In genomic region chr17:9287682-9288081, GRCm38 (mm10) we compare ENCODE assay signal across 27 mouse cellular contexts.
A peak's percentile ranks its signal among the peaks of the same experiment; 100 is the strongest.
DNase-seq lines count a peak whose midpoint lies in the region; ATAC-seq lines count a peak whose summit lies in the region.
"Had no signal": no experiment of that assay in that cellular context is flagged by ENCODE, and none has a peak within 500 bp of the region (broad histone marks: within the 10 kb centered on the region; RNA-seq: fewer than 3 reads in every experiment).

No protein-coding gene starts in this region.

- no peak overlapping the region for H3K27ac ChIP-seq in forebrain, embryonic 15.5 days (replicated peaks)
- H3K27ac ChIP-seq in forebrain, embryonic 14.5 days (ENCODE audit: low read depth, low read length), result no peak overlapping the region
- no peak overlapping the region for H3K27ac ChIP-seq in hindbrain, embryonic 15.5 days (replicated peaks)
- H3K27ac ChIP-seq in hindbrain, embryonic 13.5 days, result no peak overlapping the region
- H3K27ac ChIP-seq in midbrain, embryonic 14.5 days (replicated peaks; ENCODE audit: low read depth, low read length), result no peak overlapping the region; the same call in 1 of the 2 replicates
- no peak overlapping the region for H3K27ac ChIP-seq in midbrain, embryonic 11.5 days (ENCODE audit: low read depth, low read length)
- H3K27ac ChIP-seq: forebrain, embryonic 12.5 days; intestine, embryonic 15.5 days; left cerebral cortex, adult 2 months; limb, embryonic 13.5 days; liver, embryonic 13.5 days; lung, embryonic 15.5 days; macrophage; midbrain, embryonic 12.5 days; stomach, postnatal 0 days had no signal

- no peaks in the 10 kb centered on the region for H3K9me3 ChIP-seq in forebrain, embryonic 15.5 days
- H3K9me3 ChIP-seq in forebrain, embryonic 14.5 days (replicated peaks; ENCODE audit: control insufficient read depth, low read length), result no peaks in the 10 kb centered on the region
- no peaks in the 10 kb centered on the region for H3K9me3 ChIP-seq in hindbrain, embryonic 15.5 days
- no peaks in the 10 kb centered on the region for H3K9me3 ChIP-seq in hindbrain, embryonic 13.5 days
- H3K9me3 ChIP-seq in midbrain, embryonic 14.5 days (ENCODE audit: control insufficient read depth, low read length), result no peaks in the 10 kb centered on the region
- H3K9me3 ChIP-seq in midbrain, embryonic 11.5 days (ENCODE audit: control insufficient read depth, low read length), result no peaks in the 10 kb centered on the region
- H3K9me3 ChIP-seq: forebrain, embryonic 12.5 days; intestine, embryonic 15.5 days; limb, embryonic 13.5 days; liver, embryonic 13.5 days; lung, embryonic 15.5 days; midbrain, embryonic 12.5 days had no signal

- 65% methylated on average over 9 of the region's 9 CpGs for WGBS in forebrain, embryonic 15.5 days
- 78% methylated on average over 9 of the region's 9 CpGs for WGBS in forebrain, embryonic 14.5 days
- 51% methylated on average over 9 of the region's 9 CpGs for WGBS in hindbrain, embryonic 15.5 days
- WGBS in hindbrain, embryonic 13.5 days, result 60% methylated on average over 9 of the region's 9 CpGs
- WGBS in midbrain, embryonic 14.5 days, result 75% methylated on average over 9 of the region's 9 CpGs
- WGBS in midbrain, embryonic 11.5 days, result 76% methylated on average over 9 of the region's 9 CpGs

- H3K36me3 ChIP-seq in forebrain, embryonic 15.5 days, result no peaks in the 10 kb centered on the region
- no peaks in the 10 kb centered on the region for H3K36me3 ChIP-seq in forebrain, embryonic 14.5 days (ENCODE audit: control insufficient read depth, insufficient read depth, low read length)
- H3K36me3 ChIP-seq in hindbrain, embryonic 15.5 days, result no peaks in the 10 kb centered on the region
- no peaks in the 10 kb centered on the region for H3K36me3 ChIP-seq in hindbrain, embryonic 13.5 days
- H3K36me3 ChIP-seq in midbrain, embryonic 14.5 days (ENCODE audit: control insufficient read depth, insufficient read depth, low read length), result no peaks in the 10 kb centered on the region
- no peaks in the 10 kb centered on the region for H3K36me3 ChIP-seq in midbrain, embryonic 11.5 days (ENCODE audit: control insufficient read depth, insufficient read depth, low read length)
- H3K36me3 ChIP-seq: forebrain, embryonic 12.5 days; intestine, embryonic 15.5 days; limb, embryonic 13.5 days; liver, embryonic 13.5 days; lung, embryonic 15.5 days; midbrain, embryonic 12.5 days had no signal

- no peak for DNase-seq in forebrain, embryonic 14.5 days (ENCODE audit: low spot score)
- peak; percentile 23 for DNase-seq in midbrain, embryonic 14.5 days
- DNase-seq in midbrain, embryonic 11.5 days (ENCODE audit: low spot score, missing footprints), result no peak
- DNase-seq in brain, adult 2 months (ENCODE audit: low read depth, low spot score), result peak; percentile 75
- no peak for DNase-seq in yolk sac, embryonic 10.5 days (ENCODE audit: low spot score)
- DNase-seq: adrenal gland, postnatal 14 days; cerebellum, adult 11-12 months; cerebellum, postnatal 25 days; embryo, embryonic 11 days; gastrocnemius, postnatal 10 days; heart, postnatal 36 days; kidney, adult 9 months; kidney, postnatal 25 days; liver, embryonic 13.5 days had no signal

- no peak overlapping the region for H3K9ac ChIP-seq in forebrain, embryonic 15.5 days (replicated peaks)
- H3K9ac ChIP-seq in forebrain, embryonic 14.5 days (ENCODE audit: low read length), result no peak overlapping the region
- H3K9ac ChIP-seq in hindbrain, embryonic 15.5 days, result no peak overlapping the region
- H3K9ac ChIP-seq in hindbrain, embryonic 13.5 days, result no peak overlapping the region
- H3K9ac ChIP-seq in midbrain, embryonic 14.5 days (replicated peaks; ENCODE audit: low read length), result no peak overlapping the region
- no peak overlapping the region for H3K9ac ChIP-seq in midbrain, embryonic 11.5 days (ENCODE audit: low read length)
- H3K9ac ChIP-seq: forebrain, embryonic 12.5 days; intestine, embryonic 15.5 days; limb, embryonic 13.5 days; liver, embryonic 13.5 days; lung, embryonic 15.5 days; midbrain, embryonic 12.5 days had no signal

- no peak overlapping the region for H3K4me3 ChIP-seq in forebrain, embryonic 15.5 days
- H3K4me3 ChIP-seq in forebrain, embryonic 14.5 days (ENCODE audit: low read depth, low read length), result no peak overlapping the region
- H3K4me3 ChIP-seq in hindbrain, embryonic 15.5 days, result no peak overlapping the region
- H3K4me3 ChIP-seq in hindbrain, embryonic 13.5 days, result no peak overlapping the region
- H3K4me3 ChIP-seq in midbrain, embryonic 14.5 days (replicated peaks; ENCODE audit: low read depth, low read length), result no peak overlapping the region
- H3K4me3 ChIP-seq in midbrain, embryonic 11.5 days (ENCODE audit: low read depth, low read length), result no peak overlapping the region
- H3K4me3 ChIP-seq: forebrain, embryonic 12.5 days; intestine, embryonic 15.5 days; left cerebral cortex, adult 2 months; limb, embryonic 13.5 days; liver, embryonic 13.5 days; lung, embryonic 15.5 days; midbrain, embryonic 12.5 days had no signal

- peaks cover 8% of the 10 kb centered on the region; the same call in 1 of the 2 replicates for H3K4me1 ChIP-seq in forebrain, embryonic 15.5 days
- no peaks in the 10 kb centered on the region for H3K4me1 ChIP-seq in forebrain, embryonic 14.5 days (ENCODE audit: control insufficient read depth, insufficient read depth, low read length)
- peaks cover 4% of the 10 kb centered on the region; the same call in 1 of the 2 replicates for H3K4me1 ChIP-seq in hindbrain, embryonic 15.5 days (replicated peaks)
- peaks cover 4% of the 10 kb centered on the region for H3K4me1 ChIP-seq in hindbrain, embryonic 13.5 days (replicated peaks)
- no peaks in the 10 kb centered on the region for H3K4me1 ChIP-seq in midbrain, embryonic 14.5 days (ENCODE audit: control insufficient read depth, insufficient read depth, low read length)
- H3K4me1 ChIP-seq in midbrain, embryonic 11.5 days (ENCODE audit: control insufficient read depth, insufficient read depth, low read length), result peaks cover 4% of the 10 kb centered on the region; the same call in 1 of the 2 replicates
- H3K4me1 ChIP-seq: forebrain, embryonic 12.5 days; intestine, embryonic 15.5 days; liver, embryonic 13.5 days; lung, embryonic 15.5 days had no signal

- 0 out of 2 replicates have a peak, but pooled peaks have one; percentile 16 for ATAC-seq in forebrain, embryonic 15.5 days (replicated peaks)
- ATAC-seq in forebrain, embryonic 14.5 days, result no peak
- ATAC-seq in hindbrain, embryonic 15.5 days (ENCODE audit: low FRiP score, low read depth), result peak; percentile 27; the same call in 1 of the 2 replicates
- no peak for ATAC-seq in hindbrain, embryonic 13.5 days (ENCODE audit: low FRiP score)
- ATAC-seq in midbrain, embryonic 14.5 days (ENCODE audit: low FRiP score, low TSS enrichment), result no peak
- no peak for ATAC-seq in midbrain, embryonic 11.5 days (ENCODE audit: low FRiP score)
- ATAC-seq: activated CD4-positive, CD25-positive, alpha-beta regulatory T cell, adult 4 months; CD4-positive, CD25-positive, alpha-beta regulatory T cell, adult 4 months; intestine, embryonic 15.5 days had no signal

- H3K4me2 ChIP-seq in forebrain, embryonic 15.5 days (replicated peaks), result no peak overlapping the region
- no peak overlapping the region for H3K4me2 ChIP-seq in forebrain, embryonic 14.5 days (ENCODE audit: low read length)
- peak overlapping the region; percentile 16; the same call in 1 of the 2 replicates for H3K4me2 ChIP-seq in hindbrain, embryonic 15.5 days
- H3K4me2 ChIP-seq in hindbrain, embryonic 13.5 days, result no peak overlapping the region
- no peak overlapping the region for H3K4me2 ChIP-seq in midbrain, embryonic 14.5 days (ENCODE audit: low read length)
- no peak overlapping the region for H3K4me2 ChIP-seq in midbrain, embryonic 11.5 days
- H3K4me2 ChIP-seq: forebrain, embryonic 12.5 days; intestine, embryonic 15.5 days; limb, embryonic 13.5 days; liver, embryonic 13.5 days; lung, embryonic 15.5 days; midbrain, embryonic 12.5 days had no signal

- H3K27me3 ChIP-seq in forebrain, embryonic 15.5 days, result no peaks in the 10 kb centered on the region
- no peaks in the 10 kb centered on the region for H3K27me3 ChIP-seq in forebrain, embryonic 14.5 days (replicated peaks; ENCODE audit: control insufficient read depth, insufficient read depth, low read length)
- no peaks in the 10 kb centered on the region for H3K27me3 ChIP-seq in hindbrain, embryonic 15.5 days
- H3K27me3 ChIP-seq in hindbrain, embryonic 13.5 days, result no peaks in the 10 kb centered on the region
- H3K27me3 ChIP-seq in midbrain, embryonic 14.5 days (ENCODE audit: control insufficient read depth, insufficient read depth, low read length), result no peaks in the 10 kb centered on the region
- no peaks in the 10 kb centered on the region for H3K27me3 ChIP-seq in midbrain, embryonic 11.5 days (ENCODE audit: control insufficient read depth, insufficient read depth, low read length)
- H3K27me3 ChIP-seq: forebrain, embryonic 12.5 days; intestine, embryonic 15.5 days; limb, embryonic 13.5 days; liver, embryonic 13.5 days; lung, embryonic 15.5 days; midbrain, embryonic 12.5 days had no signal

Comparison
In these comparisons a context has a peak if more than half of its experiments do, and no peak if none do; other contexts are left out.
1. ATAC-seq: peak in forebrain, embryonic 15.5 days (single experiment) and hindbrain, embryonic 15.5 days (single experiment); none in forebrain, embryonic 14.5 days (single experiment), hindbrain, embryonic 13.5 days (single experiment), midbrain, embryonic 14.5 days (single experiment) and midbrain, embryonic 11.5 days (single experiment).
2. DNase-seq: peak in midbrain, embryonic 14.5 days (single experiment) and brain, adult 2 months (single experiment); none in forebrain, embryonic 14.5 days (single experiment), midbrain, embryonic 11.5 days (single experiment) and yolk sac, embryonic 10.5 days (single experiment).